Mouse (Mus musculus) ZHBTc4 (cell line): Measurements from ENCODE around the gene Sebox.
A peak's percentile ranks its signal among the peaks of the same experiment; 100 is the strongest.

Experiments used
- DNase-seq: peaks from one replicate; pipeline ENCODE4 v3.0.0-alpha.2; 2011; ENCODE audit warnings: low read depth, low spot score

The Sebox gene

GRCm38 (mm10) chr11:78502909-78503650, at the start of gene Sebox:
Gene Sebox (plus strand): TSS chr11:78503447.
- DNase-seq: no peak

GRCm38 (mm10) chr11:78453675-78454074, 49.6 kb upstream of the Sebox start:
- DNase-seq: peak; percentile 84

DNA sequence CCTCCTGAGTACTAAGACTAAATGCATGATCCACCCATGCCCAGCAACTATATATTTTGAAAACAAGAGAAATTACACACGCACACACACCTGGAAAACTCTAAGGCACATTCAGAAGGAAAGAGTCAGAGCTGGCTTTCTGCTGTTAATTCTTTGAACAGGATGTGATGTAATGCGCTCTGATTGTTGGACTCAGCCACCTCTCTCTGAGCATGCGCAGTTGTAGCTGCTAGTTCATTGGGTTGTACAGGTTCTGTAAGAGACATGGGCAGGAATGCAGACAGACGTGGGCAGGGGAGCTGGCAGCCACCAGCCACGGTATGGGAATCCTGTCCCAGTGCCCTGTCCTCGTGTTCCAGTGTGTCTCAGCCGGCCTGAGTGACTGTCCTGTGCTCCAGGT, 49.0 kb upstream of the Sebox start:
- peak; percentile 89 for DNase-seq

DNA sequence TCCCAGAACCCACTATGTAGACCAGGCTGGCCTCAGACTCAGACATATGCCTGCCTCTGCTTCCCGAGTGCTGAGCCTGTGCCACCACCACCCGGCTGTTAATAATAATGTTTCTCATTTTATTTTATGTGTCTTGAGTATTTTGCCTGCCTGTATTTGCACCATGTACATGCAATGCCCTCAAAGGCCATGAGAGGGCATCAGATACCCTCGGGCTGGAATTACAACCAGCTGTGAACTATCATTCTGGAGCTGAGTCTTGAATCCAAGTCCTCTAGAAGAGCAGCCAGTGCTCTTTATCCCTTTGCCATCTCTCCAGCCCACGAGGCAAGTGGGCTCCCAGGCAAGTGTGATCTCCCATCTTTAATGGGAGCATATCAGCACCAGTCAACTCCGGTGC, 47.9 kb upstream of the Sebox start:
- peak; percentile 83 for DNase-seq

- DNase-seq: no peak
Measured at GRCm38 (mm10) chr11:78458740-78459139, 44.5 kb upstream of the Sebox start.

GRCm38 (mm10) chr11:78461894-78462293, 41.4 kb upstream of the Sebox start:
- peak; percentile 76 for DNase-seq

GRCm38 (mm10) chr11:78462669-78463068, 40.6 kb upstream of the Sebox start:
- DNase-seq: no peak

DNA sequence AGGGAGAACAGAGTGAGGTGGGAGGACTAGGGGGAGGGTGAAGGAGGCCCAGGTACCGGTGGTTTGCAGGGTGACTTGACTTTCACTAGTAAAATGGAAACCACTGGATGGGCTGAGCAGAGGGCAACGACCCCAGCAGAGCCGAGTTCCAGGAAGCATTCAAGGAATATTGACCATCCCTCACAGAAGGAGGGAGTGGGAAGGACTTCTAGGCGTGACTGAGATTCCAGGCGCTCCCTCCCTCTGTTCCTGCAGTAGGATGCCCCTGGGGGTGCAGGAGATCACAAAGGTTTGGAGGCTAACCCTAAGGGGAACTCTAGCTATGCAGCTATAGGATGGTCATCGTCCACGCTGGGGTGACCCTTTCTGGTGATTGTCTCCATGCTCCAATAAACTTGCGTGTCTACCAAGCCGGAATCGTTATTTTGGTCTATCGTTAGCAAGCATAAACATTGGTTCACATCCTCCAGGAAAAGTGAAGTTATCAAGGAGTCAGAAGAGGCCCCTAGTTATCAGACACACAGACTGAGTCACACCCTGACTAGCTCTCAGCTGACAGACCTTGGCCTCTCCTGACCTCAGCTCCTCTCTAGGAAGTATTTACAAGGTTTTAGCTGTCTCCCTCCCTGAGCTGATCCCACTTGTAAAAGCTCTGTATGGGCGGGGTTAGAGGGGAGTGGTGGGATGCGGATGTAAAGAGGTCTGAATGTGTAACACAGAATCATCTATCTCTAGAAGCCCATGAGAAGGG, 39.8 kb upstream of the Sebox start:
- peak; percentile 64 for DNase-seq

DNA sequence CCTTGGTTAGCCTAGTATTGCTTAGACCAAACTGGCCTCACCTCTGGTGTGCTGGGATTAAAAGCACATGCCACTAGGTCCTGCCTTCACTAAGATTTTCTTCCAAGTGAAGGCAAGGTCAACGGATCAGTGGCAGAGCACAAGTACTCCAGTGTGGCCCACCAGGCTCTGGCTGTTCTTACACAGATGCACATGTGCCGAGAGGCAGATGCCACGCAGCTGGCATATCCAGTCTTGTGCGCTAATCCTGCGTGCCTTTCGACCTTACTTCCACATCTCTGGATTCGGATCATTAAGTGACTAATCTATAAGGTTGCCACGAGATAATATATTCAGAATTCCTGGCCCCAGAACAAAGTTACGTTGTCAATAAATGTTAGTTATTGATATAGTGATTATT, 38.1 kb upstream of the Sebox start:
- peak; percentile 12 for DNase-seq

GRCm38 (mm10) chr11:78465568-78466180, 37.6 kb upstream of the Sebox start, which contains the start of gene Slc46a1:
Gene Slc46a1 (plus strand): TSS chr11:78465697.
- DNase-seq: peak; percentile 93

GRCm38 (mm10) chr11:78466242-78466912, 36.9 kb upstream of the Sebox start:
- DNase-seq: no peak

- no peak for DNase-seq
Measured at GRCm38 (mm10) chr11:78467515-78467914, 35.7 kb upstream of the Sebox start.

- no peak for DNase-seq
Measured at GRCm38 (mm10) chr11:78467932-78468331, 35.3 kb upstream of the Sebox start.

DNA sequence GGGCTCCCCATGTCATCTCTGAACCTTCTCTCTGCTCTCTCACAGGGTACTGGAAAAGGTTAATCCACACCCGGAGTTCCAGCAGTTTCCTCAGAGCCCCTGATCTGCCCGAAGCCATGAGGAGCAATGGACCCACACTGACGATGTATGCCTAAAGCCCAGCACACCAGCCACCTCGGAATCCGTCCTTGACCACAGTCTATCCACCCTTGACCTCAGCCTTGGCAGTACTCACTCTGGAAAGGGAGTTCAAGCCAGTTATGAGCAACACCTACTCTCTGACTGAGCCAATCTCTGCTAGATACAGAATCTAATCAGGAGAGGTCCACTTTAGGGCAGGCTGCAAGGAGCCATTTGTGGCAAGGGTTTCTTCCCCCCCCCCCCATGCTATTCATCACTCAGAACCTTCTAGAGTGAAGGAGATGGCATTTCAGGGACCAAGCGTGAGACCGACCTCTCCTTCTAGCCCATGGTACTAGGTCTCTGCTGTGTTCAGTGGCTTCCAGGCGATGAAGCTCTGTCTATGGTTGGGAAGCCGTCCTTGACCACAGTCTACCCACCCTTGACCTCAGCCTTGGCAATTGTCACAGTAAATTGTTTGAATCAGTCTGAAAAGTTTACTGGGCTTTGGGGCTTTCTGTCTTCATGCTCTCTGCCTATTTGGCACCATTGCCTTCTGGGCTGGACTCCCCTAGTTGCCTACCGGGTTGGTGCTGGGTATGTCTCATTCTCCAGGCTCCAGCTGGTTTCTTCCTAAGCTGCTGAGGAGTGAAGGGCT, 31.7 kb upstream of the Sebox start:
- DNase-seq: no peak

- no peak for DNase-seq
Measured at GRCm38 (mm10) chr11:78475289-78475688, 28.0 kb upstream of the Sebox start.

- DNase-seq: peak; percentile 60
Measured at GRCm38 (mm10) chr11:78483639-78484038, 19.6 kb upstream of the Sebox start.

DNA sequence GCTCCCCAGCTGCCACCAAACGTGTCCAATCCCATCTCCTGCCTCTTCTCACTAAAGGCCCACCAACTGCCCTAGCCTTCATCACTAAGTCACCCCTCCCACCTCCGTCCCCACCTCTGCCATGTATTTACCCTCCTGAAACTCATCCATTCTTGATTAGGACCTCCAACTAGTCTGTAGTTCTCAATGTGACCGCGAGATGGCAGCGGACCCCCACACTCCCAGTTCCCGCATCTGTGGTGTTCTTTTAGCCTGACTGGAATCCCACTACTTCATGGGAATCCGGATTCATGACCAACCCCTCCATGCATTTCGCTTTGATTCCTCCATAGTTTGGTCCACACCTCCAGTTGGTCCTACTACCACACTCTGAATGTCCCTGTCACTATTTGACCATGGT, 15.1 kb upstream of the Sebox start:
- peak; percentile 87 for DNase-seq

- peak; percentile 81 for DNase-seq
Measured at GRCm38 (mm10) chr11:78490781-78491241, 12.4 kb upstream of the Sebox start.

DNA sequence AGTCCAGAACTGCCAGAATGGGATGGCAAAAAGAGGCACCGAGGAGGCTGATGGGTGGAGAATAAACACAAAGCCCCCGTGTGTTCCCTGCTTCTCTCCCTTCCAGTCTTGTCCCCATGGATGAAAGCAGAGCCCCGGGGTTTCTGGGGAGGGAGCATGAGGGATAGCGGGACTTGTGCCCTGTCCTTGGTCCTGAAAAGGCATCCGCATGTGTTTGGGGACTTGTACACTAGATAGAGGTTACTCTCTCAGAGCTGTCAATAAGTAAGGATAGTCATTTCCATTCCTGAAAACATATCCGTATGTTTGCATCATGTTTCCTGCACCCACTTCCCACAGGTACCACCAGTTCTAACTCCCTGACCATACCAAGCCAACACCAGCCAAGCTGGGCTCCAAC, 7.3 kb upstream of the Sebox start:
- DNase-seq: peak; percentile 75

DNA sequence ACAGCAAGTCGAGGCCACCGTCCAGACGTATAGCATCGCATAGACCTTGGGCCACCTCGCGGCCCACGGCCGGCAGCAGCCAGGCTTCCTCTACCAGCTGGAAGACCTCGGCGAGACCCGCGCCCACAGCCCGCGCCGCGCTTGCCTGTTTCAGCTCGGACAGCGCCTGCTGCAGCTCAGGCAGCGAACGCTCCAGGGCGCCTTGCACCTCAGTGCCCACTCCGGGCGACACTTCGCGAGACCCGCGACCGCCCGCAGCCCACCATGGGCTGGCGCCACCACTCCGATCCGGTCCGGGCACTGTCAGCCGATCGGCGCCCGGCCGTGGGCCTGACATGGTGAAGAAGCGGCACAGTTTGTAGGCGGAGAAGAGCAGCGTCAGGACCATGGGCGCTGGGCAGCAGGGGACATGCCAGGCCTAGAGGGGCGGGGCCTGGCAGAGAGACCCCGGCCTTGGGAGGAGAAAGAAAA, 6.1 kb upstream of the Sebox start:
- DNase-seq: peak; percentile 38
